Mouse (Mus musculus) liver, embryonic 16.5 days (tissue): ENCODE data around the gene Btf3. TPM values are rescaled to one million over a fixed set of nuclear protein-coding genes. Genes with fewer than 3 reads are reported as not detected.

Source experiments
- ATAC-seq: fragments of 200-750 bp; cut with Nextera tagmentation; 2 replicates; pipeline ENCODE4 v1.8.0; 2017; ENCODE audit warnings: low read depth, mild to moderate bottlenecking, moderate number of reproducible peaks, moderate library complexity
- H3K27ac ChIP-seq: fragments of 300-500 bp; sonication (generic); 2 replicates; pipeline ENCODE4 v1.5.1; 2014; ENCODE audit warnings: mild to moderate bottlenecking, low read length
- H3K27me3 ChIP-seq: fragments of 300-500 bp; sonication (generic); 2 replicates; pipeline ENCODE4 v1.6.1; 2014; ENCODE audit warnings: low read depth, low read length, mixed read lengths; ENCODE audit not compliant: control insufficient read depth, insufficient read depth
- H3K36me3 ChIP-seq: fragments of 300-500 bp; sonication (generic); 2 replicates; pipeline ENCODE4 v1.6.1; 2014; ENCODE audit warnings: mild to moderate bottlenecking; ENCODE audit not compliant: control insufficient read depth, insufficient read depth
- H3K4me1 ChIP-seq: fragments of 300-500 bp; sonication (generic); 2 replicates; pipeline ENCODE4 v1.6.1; 2014; ENCODE audit warnings: low read depth, low read length, mixed read lengths; ENCODE audit not compliant: control insufficient read depth
- H3K4me2 ChIP-seq: fragments of 300-500 bp; sonication (generic); 2 replicates; pipeline ENCODE4 v1.6.1; 2014; ENCODE audit warnings: low read depth, low read length, mixed read lengths
- H3K4me3 ChIP-seq: fragments of 300-500 bp; sonication (generic); 2 replicates; pipeline ENCODE4 v1.5.1; 2014; ENCODE audit warnings: low read depth, mild to moderate bottlenecking, low read length
- H3K9ac ChIP-seq: fragments of 300-500 bp; sonication (generic); 2 replicates; pipeline ENCODE4 v1.6.1; 2014; ENCODE audit warnings: low read depth, low read length
- H3K9me3 ChIP-seq: fragments of 300-500 bp; sonication (generic); replicated peaks from 2 replicates; pipeline ENCODE4 v1.6.1; 2016; ENCODE audit warnings: low read length; ENCODE audit not compliant: control insufficient read depth
- WGBS: fragments of 180-500 bp; shearing (Covaris S2); extraction: QIAGEN DNeasy Blood & Tissue Kit; methylation state at CpG from one replicate; pipeline ENCODE4 v1.1.7; 2014; ENCODE audit not compliant: insufficient replicate concordance; 5-methylcytosine and 5-hydroxymethylcytosine counted together
- polyA plus RNA-seq: library from polyadenylated mRNA; unstranded; fragments of >200 nt; fragmentation: Nextera tagmentation; extraction: Ambion mirVana; gene quantifications from 2 replicates; pipeline ENCODE4 v1.2.1, GENCODE M21; 2015

The Btf3 gene
- 258 and 312 TPM in 2 replicates for polyA plus RNA-seq

GRCm38 (mm10) chr13:98316480-98317245 lies at the start of gene Btf3:
Btf3 (minus strand) TSS chr13:98317006.
- WGBS = under 1% methylated on average over 80 of the region's 90 CpGs
- Histone ChIP-seq H3K4me1 (peaks cover 9% of the 10 kb centered on the region), H3K9me3 (no peaks in the 10 kb centered on the region), H3K27me3 (no peaks in the 10 kb centered on the region), H3K27ac (peak within 1 kb of the TSS; percentile 89), H3K36me3 (peaks cover 18% of the 10 kb centered on the region), H3K4me2 (peak within 1 kb of the TSS; percentile 82), H3K9ac (peak within 1 kb of the TSS; percentile 94), H3K4me3 (peak within 1 kb of the TSS; percentile 94)
- peak; percentile 89 for ATAC-seq

GRCm38 (mm10) chr13:98365766-98366421 lies 49.1 kb upstream of the Btf3 start:
- H3K36me3 ChIP-seq = no peaks in the 10 kb centered on the region
- no peak overlapping the region for H3K27ac ChIP-seq
- no peak for ATAC-seq
- no peaks in the 10 kb centered on the region for H3K9me3 ChIP-seq
- no peak overlapping the region for H3K4me2 ChIP-seq
- no peak overlapping the region for H3K9ac ChIP-seq
- no peaks in the 10 kb centered on the region for H3K4me1 ChIP-seq
- H3K4me3 ChIP-seq = no peak overlapping the region
- WGBS = 1% methylated on average over 52 of the region's 52 CpGs
- H3K27me3 ChIP-seq = peaks cover 73% of the 10 kb centered on the region

GRCm38 (mm10) chr13:98365081-98365480 lies 48.3 kb upstream of the Btf3 start:
- Histone ChIP-seq H3K4me2 (no peak overlapping the region), H3K27ac (no peak overlapping the region), H3K9ac (no peak overlapping the region), H3K9me3 (no peaks in the 10 kb centered on the region), H3K27me3 (peaks cover 81% of the 10 kb centered on the region), H3K36me3 (no peaks in the 10 kb centered on the region), H3K4me3 (no peak overlapping the region), H3K4me1 (no peaks in the 10 kb centered on the region)
- no peak for ATAC-seq
- 2% methylated on average over 8 of the region's 8 CpGs for WGBS

- ATAC-seq = no peak
- Histone ChIP-seq H3K9ac (no peak overlapping the region), H3K9me3 (no peaks in the 10 kb centered on the region), H3K36me3 (no peaks in the 10 kb centered on the region), H3K27me3 (peaks cover 86% of the 10 kb centered on the region), H3K4me2 (no peak overlapping the region), H3K4me3 (no peak overlapping the region), H3K4me1 (no peaks in the 10 kb centered on the region), H3K27ac (no peak overlapping the region)
- 8% methylated on average over 4 of the region's 4 CpGs for WGBS
Measured at GRCm38 (mm10) chr13:98363046-98363445, 46.2 kb upstream of the Btf3 start.

DNA sequence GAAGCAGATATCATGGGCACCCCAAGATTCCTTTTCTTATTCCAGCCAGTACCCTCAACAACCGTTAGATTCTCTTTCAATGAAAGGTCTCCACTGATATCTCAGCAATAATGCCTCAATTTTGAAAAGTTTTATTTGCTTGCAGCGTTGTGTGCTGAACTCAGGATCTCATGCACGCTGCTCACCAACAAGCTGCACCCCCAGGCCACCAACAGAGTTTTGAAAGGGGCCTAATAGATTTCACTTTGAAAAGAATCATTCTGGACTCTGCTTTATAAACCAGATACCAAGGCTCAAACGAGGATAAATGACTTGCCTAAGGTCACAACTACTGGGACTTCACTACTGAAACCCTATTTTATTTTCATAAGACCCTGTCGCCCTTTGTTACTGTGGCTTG lies 44.4 kb upstream of the Btf3 start:
- H3K4me2 ChIP-seq = no peak overlapping the region
- 5% methylated on average over 5 of the region's 5 CpGs for WGBS
- no peak overlapping the region for H3K4me3 ChIP-seq
- no peaks in the 10 kb centered on the region for H3K36me3 ChIP-seq
- H3K4me1 ChIP-seq = no peaks in the 10 kb centered on the region
- ATAC-seq = no peak
- peaks cover 84% of the 10 kb centered on the region for H3K27me3 ChIP-seq
- H3K9me3 ChIP-seq = no peaks in the 10 kb centered on the region
- H3K9ac ChIP-seq = no peak overlapping the region
- no peak overlapping the region for H3K27ac ChIP-seq

DNA sequence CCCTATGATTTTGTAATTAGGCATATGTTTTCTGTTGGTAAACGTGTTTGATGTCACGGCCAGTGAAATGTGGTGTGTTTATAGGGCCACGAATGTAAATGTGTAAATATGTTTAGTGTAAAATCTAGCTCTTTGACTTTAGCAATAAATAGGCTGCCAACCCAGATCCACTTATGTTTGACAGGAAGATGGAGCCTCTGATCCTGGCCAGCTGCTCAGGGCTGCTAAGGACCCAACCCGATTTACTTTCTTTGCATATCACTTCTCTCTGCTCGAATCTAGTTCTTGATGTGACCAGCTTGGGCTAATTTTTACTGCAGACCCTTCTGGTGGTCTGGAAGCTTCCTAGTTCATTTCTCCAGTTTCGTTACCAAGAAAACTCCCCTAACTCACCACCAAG lies 43.6 kb upstream of the Btf3 start:
- Histone ChIP-seq H3K27ac (no peak overlapping the region), H3K27me3 (peaks cover 84% of the 10 kb centered on the region), H3K4me2 (no peak overlapping the region), H3K9me3 (no peaks in the 10 kb centered on the region), H3K9ac (no peak overlapping the region), H3K36me3 (no peaks in the 10 kb centered on the region), H3K4me3 (no peak overlapping the region), H3K4me1 (no peaks in the 10 kb centered on the region; the same call in none of the 2 replicates)
- ATAC-seq = no peak
- WGBS = 3% methylated on average over 6 of the region's 6 CpGs

DNA sequence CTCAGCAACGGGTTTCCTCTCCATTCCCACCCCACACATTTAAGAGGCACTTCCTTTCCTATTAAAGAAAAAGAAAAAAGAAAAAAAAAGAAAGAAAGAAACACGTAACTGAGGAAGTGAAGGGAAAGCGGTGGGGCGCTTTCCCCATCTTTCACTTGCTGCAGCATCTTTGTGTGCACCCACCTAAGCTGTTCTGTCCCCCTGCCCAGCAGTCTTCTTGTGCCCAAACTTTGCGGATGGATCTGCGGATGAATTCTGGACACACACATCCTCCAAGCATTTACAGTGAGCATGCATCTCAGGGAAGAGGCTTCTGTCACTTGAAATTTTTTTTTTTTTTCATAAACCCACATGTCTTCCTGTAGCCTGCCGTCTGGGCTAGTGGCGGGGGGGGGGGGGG lies 42.5 kb upstream of the Btf3 start:
- Histone ChIP-seq H3K4me2 (no peak overlapping the region), H3K4me1 (peaks cover 5% of the 10 kb centered on the region), H3K27me3 (peaks cover 87% of the 10 kb centered on the region), H3K4me3 (no peak overlapping the region), H3K9ac (no peak overlapping the region), H3K36me3 (no peaks in the 10 kb centered on the region), H3K27ac (no peak overlapping the region), H3K9me3 (no peaks in the 10 kb centered on the region)
- no peak for ATAC-seq
- WGBS = 3% methylated on average over 6 of the region's 8 CpGs

DNA sequence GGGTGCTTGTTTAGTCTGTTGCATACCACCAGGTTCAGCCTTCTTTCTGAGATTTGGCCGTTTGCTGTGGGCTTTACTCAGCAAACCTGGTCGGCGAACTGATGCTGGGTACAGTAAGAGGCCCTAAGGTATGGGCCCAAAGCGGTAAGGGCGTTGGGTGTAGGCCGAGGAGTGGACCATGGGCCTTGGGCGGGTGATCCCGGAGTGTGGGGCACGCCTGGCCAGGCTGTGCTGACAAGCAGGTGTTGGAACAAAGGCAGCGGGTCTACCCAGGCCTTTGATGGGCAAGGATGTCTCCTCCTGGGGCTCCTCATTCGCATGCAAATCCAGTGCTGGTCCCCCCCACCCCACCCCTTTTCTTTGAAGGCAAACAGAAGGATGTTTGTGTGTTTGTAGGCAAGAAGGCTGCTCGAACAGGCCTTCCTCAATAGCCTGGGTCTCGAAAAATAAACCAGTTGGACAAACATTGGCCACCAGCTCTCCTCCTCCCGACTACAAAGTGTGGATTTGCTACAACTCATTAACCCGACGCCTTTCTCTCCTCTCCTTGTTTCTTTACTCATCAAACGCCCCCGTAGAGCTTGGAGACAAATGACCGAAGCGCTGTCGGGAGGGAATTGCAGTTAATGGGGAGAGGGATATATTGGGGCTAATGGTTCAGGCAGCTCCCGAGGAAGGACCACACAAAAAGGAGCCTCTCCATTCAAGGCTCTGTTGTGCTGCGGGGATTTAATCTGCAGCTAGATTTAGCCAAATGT lies 41.8 kb upstream of the Btf3 start:
- ATAC-seq = no peak
- WGBS = 3% methylated on average over 23 of the region's 23 CpGs
- Histone ChIP-seq H3K9me3 (no peaks in the 10 kb centered on the region), H3K27me3 (peaks cover 89% of the 10 kb centered on the region), H3K36me3 (no peaks in the 10 kb centered on the region), H3K4me1 (peaks cover 5% of the 10 kb centered on the region), H3K4me3 (no peak overlapping the region), H3K27ac (no peak overlapping the region), H3K4me2 (no peak overlapping the region), H3K9ac (no peak overlapping the region)
